Mouse (Mus musculus): ENCODE results near the gene Snrnp40. TPM values are rescaled to one million over a fixed set of nuclear protein-coding genes. Genes with fewer than 3 reads are reported as not detected.

Snrnp40 gene
- polyA plus RNA-seq, 1 experiment from 2014 or later = 223 TPM

DNA sequence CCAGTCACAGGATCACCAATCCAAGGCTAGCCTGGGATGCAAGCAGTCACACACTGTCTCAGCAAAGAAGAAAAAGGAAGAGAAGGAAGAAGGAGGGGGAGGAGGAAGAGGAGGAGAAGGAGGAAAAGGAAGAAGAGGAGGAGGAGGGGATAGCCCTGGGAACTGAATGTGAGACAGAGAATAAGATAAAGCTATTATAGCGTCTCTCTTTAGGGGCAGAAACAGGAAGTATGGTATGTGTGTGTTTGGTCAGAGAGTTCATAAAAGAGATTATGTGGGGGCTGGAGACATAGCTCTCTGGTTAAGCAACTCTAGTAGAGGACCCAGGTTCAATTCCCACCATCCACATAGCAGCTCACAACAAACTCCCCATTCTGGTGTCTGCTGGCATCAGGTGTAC, 36.8 kb upstream of the Snrnp40 start:
- Histone ChIP-seq H3K36me3 (ENCODE audit: control insufficient read depth, insufficient read depth, low read length) (peaks cover 13% of the 10 kb centered on the region), H3K4me2 (no peak overlapping the region), H3K27me3 (ENCODE audit: control insufficient read depth, insufficient read depth, low read length) (no peaks in the 10 kb centered on the region), H3K27ac (ENCODE audit: low read depth, low read length) (no peak overlapping the region), H3K4me1 (ENCODE audit: control insufficient read depth, insufficient read depth, low read length) (no peaks in the 10 kb centered on the region), H3K4me3 (ENCODE audit: low read depth, low read length) (no peak overlapping the region), H3K9me3 (ENCODE audit: control insufficient read depth, low read length) (no peaks in the 10 kb centered on the region), H3K9ac (ENCODE audit: low read length) (no peak overlapping the region)
- WGBS = 100% methylated on average over 1 of the region's 1 CpGs
- ATAC-seq (ENCODE audit: low FRiP score) = no peak
- no peak for DNase-seq (ENCODE audit: low spot score, missing footprints)

DNA sequence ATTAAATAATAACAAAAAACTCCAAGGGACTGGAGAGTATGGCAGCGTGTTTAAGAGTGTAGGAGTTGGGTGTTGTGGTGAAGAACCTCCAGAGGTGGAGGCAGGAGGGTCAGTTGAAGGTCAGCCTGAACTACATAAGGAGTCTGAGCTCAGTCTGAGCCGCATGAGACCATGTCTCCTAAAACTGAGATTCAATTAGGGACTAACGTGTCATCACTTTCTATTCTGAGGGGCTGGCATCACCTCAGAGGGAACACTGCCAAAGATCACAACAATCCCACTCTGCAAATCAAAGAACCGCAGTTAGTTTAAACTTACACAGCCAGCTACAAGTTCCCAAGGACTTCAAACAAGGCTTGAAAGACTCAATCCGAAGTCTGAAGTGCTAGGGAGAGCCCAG, 36.3 kb upstream of the Snrnp40 start:
- H3K27ac ChIP-seq (ENCODE audit: low read depth, low read length) = no peak overlapping the region
- WGBS = 91% methylated on average over 5 of the region's 5 CpGs
- no peak overlapping the region for H3K4me3 ChIP-seq (ENCODE audit: low read depth, low read length)
- DNase-seq (ENCODE audit: low spot score, missing footprints) = no peak
- no peak for ATAC-seq (ENCODE audit: low FRiP score)
- no peaks in the 10 kb centered on the region for H3K4me1 ChIP-seq (ENCODE audit: control insufficient read depth, insufficient read depth, low read length)
- H3K4me2 ChIP-seq = no peak overlapping the region
- H3K9me3 ChIP-seq (ENCODE audit: control insufficient read depth, low read length) = no peaks in the 10 kb centered on the region
- H3K27me3 ChIP-seq (ENCODE audit: control insufficient read depth, insufficient read depth, low read length) = no peaks in the 10 kb centered on the region
- H3K9ac ChIP-seq (ENCODE audit: low read length) = no peak overlapping the region
- H3K36me3 ChIP-seq (ENCODE audit: control insufficient read depth, insufficient read depth, low read length) = peaks cover 13% of the 10 kb centered on the region

GRCm38 (mm10) chr4:130325446-130325845, 34.5 kb upstream of the Snrnp40 start:
- ATAC-seq (ENCODE audit: low FRiP score) (no peak), DNase-seq (ENCODE audit: low spot score, missing footprints) (no peak)
- H3K27me3 ChIP-seq (ENCODE audit: control insufficient read depth, insufficient read depth, low read length) = no peaks in the 10 kb centered on the region
- no peak overlapping the region for H3K9ac ChIP-seq (ENCODE audit: low read length)
- WGBS = 93% methylated on average over 2 of the region's 2 CpGs
- H3K4me1 ChIP-seq (ENCODE audit: control insufficient read depth, insufficient read depth, low read length) = no peaks in the 10 kb centered on the region
- no peak overlapping the region for H3K4me2 ChIP-seq
- no peak overlapping the region for H3K27ac ChIP-seq (ENCODE audit: low read depth, low read length)
- H3K36me3 ChIP-seq (ENCODE audit: control insufficient read depth, insufficient read depth, low read length) = peaks cover 13% of the 10 kb centered on the region
- no peak overlapping the region for H3K4me3 ChIP-seq (ENCODE audit: low read depth, low read length)
- no peaks in the 10 kb centered on the region for H3K9me3 ChIP-seq (ENCODE audit: control insufficient read depth, low read length)

GRCm38 (mm10) chr4:130327366-130327765, 32.6 kb upstream of the Snrnp40 start:
- Histone ChIP-seq H3K36me3 (ENCODE audit: control insufficient read depth, insufficient read depth, low read length) (peaks cover 13% of the 10 kb centered on the region), H3K9me3 (ENCODE audit: control insufficient read depth, low read length) (no peaks in the 10 kb centered on the region)
- WGBS = 87% methylated on average over 9 of the region's 9 CpGs

GRCm38 (mm10) chr4:130335867-130336266, 24.1 kb upstream of the Snrnp40 start:
- Histone ChIP-seq H3K27me3 (ENCODE audit: control insufficient read depth, insufficient read depth, low read length) (no peaks in the 10 kb centered on the region), H3K36me3 (ENCODE audit: control insufficient read depth, insufficient read depth, low read length) (peaks cover 2% of the 10 kb centered on the region; the same call in 1 of the 2 replicates), H3K9me3 (ENCODE audit: control insufficient read depth, low read length) (no peaks in the 10 kb centered on the region), H3K4me1 (ENCODE audit: control insufficient read depth, insufficient read depth, low read length) (no peaks in the 10 kb centered on the region), H3K4me2 (no peak overlapping the region), H3K9ac (ENCODE audit: low read length) (no peak overlapping the region), H3K4me3 (ENCODE audit: low read depth, low read length) (no peak overlapping the region), H3K27ac (ENCODE audit: low read depth, low read length) (no peak overlapping the region)
- DNase-seq (ENCODE audit: low spot score, missing footprints) (no peak), ATAC-seq (ENCODE audit: low FRiP score) (no peak)
- 91% methylated on average over 5 of the region's 5 CpGs for WGBS

More at GRCm38 (mm10) chr4:130327366-130327765, 32.6 kb upstream of the Snrnp40 start:
- Histone ChIP-seq H3K27ac (ENCODE audit: low read depth, low read length) (no peak overlapping the region), H3K9ac (ENCODE audit: low read length) (no peak overlapping the region), H3K4me2 (no peak overlapping the region), H3K4me3 (ENCODE audit: low read depth, low read length) (no peak overlapping the region), H3K4me1 (ENCODE audit: control insufficient read depth, insufficient read depth, low read length) (no peaks in the 10 kb centered on the region), H3K27me3 (ENCODE audit: control insufficient read depth, insufficient read depth, low read length) (no peaks in the 10 kb centered on the region)
- no peak for ATAC-seq (ENCODE audit: low FRiP score)
- no peak for DNase-seq (ENCODE audit: low spot score, missing footprints)

DNA sequence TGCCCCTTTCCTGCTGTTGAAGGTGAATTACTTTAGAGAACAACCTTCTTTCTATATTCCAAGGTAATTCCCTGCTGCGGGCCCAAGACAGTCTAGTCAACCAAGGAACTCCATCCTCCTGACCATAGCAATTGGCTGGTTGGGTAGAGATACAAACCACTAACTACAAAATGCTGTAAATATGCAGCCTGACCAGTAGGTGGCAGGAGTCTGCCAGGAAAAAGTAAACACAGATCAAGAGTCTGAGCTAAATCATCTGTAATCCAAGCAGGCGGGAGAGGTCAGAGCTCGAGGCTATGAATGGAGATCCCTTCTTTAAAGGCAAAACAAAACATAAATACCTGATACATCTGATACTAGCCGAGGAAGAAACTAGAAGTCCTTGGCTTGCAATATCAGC, 18.2 kb upstream of the Snrnp40 start:
- H3K9me3 ChIP-seq (ENCODE audit: control insufficient read depth, low read length) = no peaks in the 10 kb centered on the region
- H3K27ac ChIP-seq (ENCODE audit: low read depth, low read length) = no peak overlapping the region
- whole genome bisulfite sequencing = 30% methylated on average over 4 of the region's 4 CpGs
- no peaks in the 10 kb centered on the region for H3K27me3 ChIP-seq (ENCODE audit: control insufficient read depth, insufficient read depth, low read length)
- ATAC-seq (ENCODE audit: low FRiP score) = no peak
- no peak overlapping the region for H3K4me2 ChIP-seq
- no peak overlapping the region for H3K9ac ChIP-seq (ENCODE audit: low read length)
- H3K4me3 ChIP-seq (ENCODE audit: low read depth, low read length) = no peak overlapping the region
- H3K4me1 ChIP-seq (ENCODE audit: control insufficient read depth, insufficient read depth, low read length) = no peaks in the 10 kb centered on the region
- peaks cover 1% of the 10 kb centered on the region; the same call in 1 of the 2 replicates for H3K36me3 ChIP-seq (ENCODE audit: control insufficient read depth, insufficient read depth, low read length)
- DNase-seq (ENCODE audit: low spot score, missing footprints) = peak; percentile 91

- Histone ChIP-seq H3K4me2 (no peak overlapping the region), H3K27me3 (ENCODE audit: control insufficient read depth, insufficient read depth, low read length) (no peaks in the 10 kb centered on the region), H3K36me3 (ENCODE audit: control insufficient read depth, insufficient read depth, low read length) (peaks cover 10% of the 10 kb centered on the region), H3K4me1 (ENCODE audit: control insufficient read depth, insufficient read depth, low read length) (no peaks in the 10 kb centered on the region), H3K9me3 (ENCODE audit: control insufficient read depth, low read length) (no peaks in the 10 kb centered on the region), H3K4me3 (ENCODE audit: low read depth, low read length) (no peak overlapping the region), H3K27ac (ENCODE audit: low read depth, low read length) (no peak overlapping the region), H3K9ac (ENCODE audit: low read length) (no peak overlapping the region)
- 94% methylated on average over 6 of the region's 6 CpGs for WGBS
- DNase-seq (ENCODE audit: low spot score, missing footprints) (no peak), ATAC-seq (ENCODE audit: low FRiP score) (no peak)
These were observed 10.3 kb upstream of the Snrnp40 start for GRCm38 (mm10) chr4:130349666-130350065.

- Histone ChIP-seq H3K4me1 (ENCODE audit: control insufficient read depth, insufficient read depth, low read length) (no peaks in the 10 kb centered on the region), H3K4me3 (ENCODE audit: low read depth, low read length) (no peak overlapping the region), H3K27me3 (ENCODE audit: control insufficient read depth, insufficient read depth, low read length) (no peaks in the 10 kb centered on the region), H3K4me2 (no peak overlapping the region), H3K27ac (ENCODE audit: low read depth, low read length) (no peak overlapping the region), H3K9ac (ENCODE audit: low read length) (no peak overlapping the region), H3K9me3 (ENCODE audit: control insufficient read depth, low read length) (no peaks in the 10 kb centered on the region), H3K36me3 (ENCODE audit: control insufficient read depth, insufficient read depth, low read length) (peaks cover 10% of the 10 kb centered on the region)
- DNase-seq (ENCODE audit: low spot score, missing footprints) (no peak), ATAC-seq (ENCODE audit: low FRiP score) (no peak)
- WGBS = 91% methylated on average over 16 of the region's 16 CpGs
These were observed 9.1 kb upstream of the Snrnp40 start for GRCm38 (mm10) chr4:130350690-130351422.

- Histone ChIP-seq H3K9me3 (ENCODE audit: control insufficient read depth, low read length) (no peaks in the 10 kb centered on the region), H3K9ac (ENCODE audit: low read length) (no peak overlapping the region), H3K27me3 (ENCODE audit: control insufficient read depth, insufficient read depth, low read length) (no peaks in the 10 kb centered on the region), H3K27ac (ENCODE audit: low read depth, low read length) (no peak overlapping the region), H3K4me3 (ENCODE audit: low read depth, low read length) (no peak overlapping the region), H3K4me1 (ENCODE audit: control insufficient read depth, insufficient read depth, low read length) (no peaks in the 10 kb centered on the region), H3K36me3 (ENCODE audit: control insufficient read depth, insufficient read depth, low read length) (peaks cover 12% of the 10 kb centered on the region), H3K4me2 (no peak overlapping the region)
- WGBS = 95% methylated on average over 7 of the region's 7 CpGs
- DNase-seq (ENCODE audit: low spot score, missing footprints) = no peak
- ATAC-seq (ENCODE audit: low FRiP score) = no peak
These were observed 7.3 kb upstream of the Snrnp40 start for GRCm38 (mm10) chr4:130352588-130352987.
